ENCODE assay signal across 27 mouse cellular contexts in the genomic region with DNA sequence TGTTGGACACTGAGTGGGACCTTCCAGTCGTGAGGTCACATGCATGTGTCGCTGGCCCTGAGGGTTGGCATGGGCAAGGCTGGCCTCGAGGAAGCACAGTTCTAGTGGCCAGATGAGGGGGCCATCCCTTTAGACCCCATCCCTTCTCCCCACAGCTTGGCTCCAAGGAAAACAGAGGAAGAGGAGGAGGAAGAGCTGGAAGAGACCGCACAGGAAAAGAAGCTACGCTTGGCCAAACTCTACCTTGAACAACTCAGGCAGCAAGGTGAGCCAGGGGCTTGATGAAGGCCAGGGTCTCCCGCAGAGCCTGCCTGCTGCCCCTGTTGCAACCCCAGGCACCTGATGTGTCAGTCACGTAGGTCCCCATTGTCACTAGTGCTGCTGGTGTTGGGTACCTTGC. TPM values are rescaled to one million over a fixed set of nuclear protein-coding genes. Genes with fewer than 3 reads are reported as not detected.
DNase-seq lines count a peak whose midpoint lies in the region; TF ChIP-seq lines count a peak whose summit lies in the region.
"Had no signal": no experiment of that assay in that cellular context is flagged by ENCODE, and none has a peak within 500 bp of the region (broad histone marks: within the 10 kb centered on the region; RNA-seq: fewer than 3 reads in every experiment).

No protein-coding gene starts in this region.

- intact Hi-C loops in gastrocnemius, postnatal 14 days (cut with DNase I; ENCODE audit: low total_unique reads) = no loop called here
- intact Hi-C loops in left cerebral cortex, adult 2 months (cut with DNase I) = no loop called here
- intact Hi-C loops in left cerebral cortex, postnatal 36 days (cut with DNase I) = no loop called here

- no peak overlapping the region for H3K27ac ChIP-seq in left cerebral cortex, adult 2 months
- H3K27ac ChIP-seq: embryonic facial prominence, embryonic 13.5 days; forebrain, embryonic 12.5 days; heart, embryonic 13.5 days; hindbrain, embryonic 13.5 days; hindbrain, postnatal 0 days had no signal

- TF ChIP-seq CTCF in left cerebral cortex, adult 2 months (IDR thresholded peaks at IDR 0.05) = no peak

- H3K4me3 ChIP-seq in left cerebral cortex, adult 2 months = no peak overlapping the region
- H3K4me3 ChIP-seq: embryonic facial prominence, embryonic 13.5 days; forebrain, embryonic 12.5 days; heart, embryonic 13.5 days; hindbrain, embryonic 13.5 days had no signal

- peak; percentile 6 for DNase-seq in cerebellum, adult 11 months
- no peak for DNase-seq in cerebellum, postnatal 36 days
- peak; percentile 2 for DNase-seq in gastrocnemius, postnatal 10 days
- DNase-seq in gastrocnemius, postnatal 14 days = no peak
- DNase-seq in left cerebral cortex, adult 2 months (ENCODE audit: extremely low spot score in 1 of 2, low spot score in 2 of 2) = peak; percentile 5 to 7
- no peak for DNase-seq in left cerebral cortex, postnatal 36 days (ENCODE audit: low spot score in 2 of 2)
- DNase-seq in urinary bladder, adult 2 months (ENCODE audit: low spot score) = peak; percentile 16
- DNase-seq in urinary bladder, postnatal 25 days (ENCODE audit: low spot score) = no peak
- DNase-seq: adrenal gland, postnatal 10 days; B cell, adult 2 months; cerebellum, postnatal 14 days had no signal

RNA-seq across cellular contexts. Expression of gene Parp3, which starts 3.8 kb away (rescaled TPM):
- total RNA-seq in gastrocnemius, postnatal 10 days (2021) = 10 to 100 TPM; 51.6 to 55.7 TPM
- 10 to 100 TPM; 64.1 to 76.2 TPM for total RNA-seq in gastrocnemius, postnatal 14 days (2021)
- 1 to 10 TPM; 4.4 to 4.9 TPM for total RNA-seq in left cerebral cortex, adult 2 months (2021)
- 1 to 10 TPM; 4.0 to 5.2 TPM for total RNA-seq in left cerebral cortex, postnatal 36 days (2021)
- 70.2 and 82.3 TPM in 2 replicates for polyA plus RNA-seq in urinary bladder, adult 2 months (2012; rRNA removed)

RNA-seq across cellular contexts. Expression of gene Rrp9, which starts 4.8 kb away (rescaled TPM):
- total RNA-seq in gastrocnemius, postnatal 10 days (2021) = 10 to 100 TPM; 17.7 to 19.4 TPM
- 10 to 100 TPM; 12.6 to 18.4 TPM for total RNA-seq in gastrocnemius, postnatal 14 days (2021)
- 10 to 100 TPM; 35.4 to 38.3 TPM for total RNA-seq in left cerebral cortex, adult 2 months (2021)
- total RNA-seq in left cerebral cortex, postnatal 36 days (2021) = 10 to 100 TPM; 28.4 to 31.2 TPM
- polyA plus RNA-seq in urinary bladder, adult 2 months (2012; rRNA removed) = 30.6 and 31.0 TPM in 2 replicates

RNA-seq across cellular contexts. Expression of gene Gpr62, which starts 14.8 kb away (rescaled TPM):
- under 1 TPM; 0.19 to 0.52 TPM for total RNA-seq in gastrocnemius, postnatal 10 days (2021)
- under 1 TPM; 0.16 to 0.33 TPM for total RNA-seq in gastrocnemius, postnatal 14 days (2021)
- total RNA-seq in left cerebral cortex, adult 2 months (2021) = 1 to 10 TPM; 7.4 to 7.6 TPM
- 10 to 100 TPM in 1 of 2 experiments, 1 to 10 TPM in 1; 7.8 to 13.7 TPM for total RNA-seq in left cerebral cortex, postnatal 36 days (2021)
- polyA plus RNA-seq in urinary bladder, adult 2 months (2012; rRNA removed) = 0.29 and 0.33 TPM in 2 replicates
- total RNA-seq: hematopoietic stem cell, adult 5-6 weeks; MEL had no signal
- polyA plus RNA-seq: CD4-positive, CD25-positive, alpha-beta regulatory T cell, adult 4 months had no signal

RNA-seq across cellular contexts. Expression of gene Iqcf1, which starts 19.2 kb away (rescaled TPM):
- total RNA-seq in gastrocnemius, postnatal 10 days (2021) = not detected
- total RNA-seq in gastrocnemius, postnatal 14 days (2021) = not detected
- total RNA-seq in left cerebral cortex, adult 2 months (2021) = not detected
- not detected for total RNA-seq in left cerebral cortex, postnatal 36 days (2021)
- polyA plus RNA-seq in urinary bladder, adult 2 months (2012; rRNA removed) = not detected in 2 replicates
- total RNA-seq: adrenal gland, postnatal 10 days; adrenal gland, postnatal 4 days; heart, adult 8-10 months; hematopoietic stem cell, adult 5-6 weeks; hindbrain, postnatal 0 days; MEL had no signal
- polyA plus RNA-seq: brain, embryonic 14.5 days; CD4-positive, CD25-positive, alpha-beta regulatory T cell, adult 4 months; cerebellum, adult 2 months; embryonic facial prominence, embryonic 13.5 days; forebrain, embryonic 12.5 days; forebrain, embryonic 16.5 days; frontal cortex, adult 2 months; heart, embryonic 13.5 days; heart, postnatal 0 days; hindbrain, embryonic 13.5 days; hindbrain, postnatal 0 days; intestine, embryonic 14.5 days had no signal

RNA-seq across cellular contexts. Expression of gene Pcbp4, which starts 27.4 kb away (rescaled TPM):
- total RNA-seq in gastrocnemius, postnatal 10 days (2021) = 10 to 100 TPM; 54.2 to 68.2 TPM
- 10 to 100 TPM; 47.6 to 48.7 TPM for total RNA-seq in gastrocnemius, postnatal 14 days (2021)
- 100 to 1,000 TPM; 202 to 207 TPM for total RNA-seq in left cerebral cortex, adult 2 months (2021)
- 100 to 1,000 TPM; 181 to 197 TPM for total RNA-seq in left cerebral cortex, postnatal 36 days (2021)
- 42.5 and 47.9 TPM in 2 replicates for polyA plus RNA-seq in urinary bladder, adult 2 months (2012; rRNA removed)

Comparison
In these comparisons a context has a peak if more than half of its experiments do, and no peak if none do; other contexts are left out.
1. DNase-seq: peak in cerebellum, adult 11 months (single experiment), gastrocnemius, postnatal 10 days (single experiment), left cerebral cortex, adult 2 months (2 of 2) and urinary bladder, adult 2 months (single experiment); none in cerebellum, postnatal 36 days (0 of 2), gastrocnemius, postnatal 14 days (single experiment), left cerebral cortex, postnatal 36 days (0 of 2) and urinary bladder, postnatal 25 days (single experiment).
2. RNA of gene Parp3, which starts 3.8 kb away (total RNA-seq): 64.1 to 76.2 TPM in gastrocnemius, postnatal 14 days and 51.6 to 55.7 TPM in gastrocnemius, postnatal 10 days; 4.0 to 5.2 TPM in left cerebral cortex, postnatal 36 days and 4.4 to 4.9 TPM in left cerebral cortex, adult 2 months; every median in the first group is over 4 times any median in the second.
3. RNA of gene Gpr62, which starts 14.8 kb away (total RNA-seq): 7.8 to 13.7 TPM in left cerebral cortex, postnatal 36 days and 7.4 to 7.6 TPM in left cerebral cortex, adult 2 months; 0.19 to 0.52 TPM in gastrocnemius, postnatal 10 days and 0.16 to 0.33 TPM in gastrocnemius, postnatal 14 days; every median in the first group is over 4 times any median in the second.